Mouse (Mus musculus) ovary, postnatal 10 days (tissue): ENCODE measurements around the gene Dst.
A peak's percentile ranks its signal among the peaks of the same experiment; 100 is the strongest.

ENCODE experiments used
- DNase-seq: peaks from one replicate; pipeline ENCODE4 v3.0.0; 2022; ENCODE audit warnings: low spot score

Dst gene

GRCm38 (mm10) chr1:34178022-34178727, 270.1 kb downstream of the Dst start:
- DNase-seq: no peak

GRCm38 (mm10) chr1:34179756-34180155, 271.7 kb downstream of the Dst start:
- DNase-seq: no peak

GRCm38 (mm10) chr1:34182406-34183249, 274.6 kb downstream of the Dst start:
- DNase-seq: no peak

- no peak for DNase-seq
Measured at GRCm38 (mm10) chr1:34183250-34183926, 275.4 kb downstream of the Dst start.

- no peak for DNase-seq
Measured at GRCm38 (mm10) chr1:34184266-34184665, 276.2 kb downstream of the Dst start.

GRCm38 (mm10) chr1:34186033-34186432, 278.0 kb downstream of the Dst start:
- DNase-seq: no peak

- DNase-seq: no peak
Measured at GRCm38 (mm10) chr1:34187501-34187900, 279.5 kb downstream of the Dst start.

- DNase-seq: no peak
Measured at GRCm38 (mm10) chr1:34188721-34189236, 280.8 kb downstream of the Dst start.

GRCm38 (mm10) chr1:34189318-34189717, 281.3 kb downstream of the Dst start:
- no peak for DNase-seq

- no peak for DNase-seq
Measured at GRCm38 (mm10) chr1:34189970-34190369, 281.9 kb downstream of the Dst start.

- DNase-seq: no peak
Measured at GRCm38 (mm10) chr1:34192174-34192573, 284.1 kb downstream of the Dst start.

GRCm38 (mm10) chr1:34200791-34201190, 292.8 kb downstream of the Dst start:
- DNase-seq: no peak

GRCm38 (mm10) chr1:34201483-34201882, 293.5 kb downstream of the Dst start:
- DNase-seq: no peak

GRCm38 (mm10) chr1:34211704-34212103, 303.7 kb downstream of the Dst start:
- DNase-seq: no peak

- no peak for DNase-seq
Measured at GRCm38 (mm10) chr1:34216456-34216855, 308.4 kb downstream of the Dst start.

GRCm38 (mm10) chr1:34218323-34218722, 310.3 kb downstream of the Dst start:
- peak; percentile 66 for DNase-seq

- DNase-seq: no peak
Measured at GRCm38 (mm10) chr1:34218801-34219200, 310.8 kb downstream of the Dst start.

GRCm38 (mm10) chr1:34220094-34220601, 312.1 kb downstream of the Dst start:
- DNase-seq: no peak

GRCm38 (mm10) chr1:34223866-34224265, 315.8 kb downstream of the Dst start:
- no peak for DNase-seq

GRCm38 (mm10) chr1:34227676-34228075, 319.7 kb downstream of the Dst start:
- no peak for DNase-seq

GRCm38 (mm10) chr1:34231041-34231440, 323.0 kb downstream of the Dst start:
- DNase-seq: no peak

GRCm38 (mm10) chr1:34236254-34236723, 328.3 kb downstream of the Dst start:
- DNase-seq: peak; percentile 44
